10 mouse cellular contexts compared by ENCODE assay signal in the genomic region with DNA sequence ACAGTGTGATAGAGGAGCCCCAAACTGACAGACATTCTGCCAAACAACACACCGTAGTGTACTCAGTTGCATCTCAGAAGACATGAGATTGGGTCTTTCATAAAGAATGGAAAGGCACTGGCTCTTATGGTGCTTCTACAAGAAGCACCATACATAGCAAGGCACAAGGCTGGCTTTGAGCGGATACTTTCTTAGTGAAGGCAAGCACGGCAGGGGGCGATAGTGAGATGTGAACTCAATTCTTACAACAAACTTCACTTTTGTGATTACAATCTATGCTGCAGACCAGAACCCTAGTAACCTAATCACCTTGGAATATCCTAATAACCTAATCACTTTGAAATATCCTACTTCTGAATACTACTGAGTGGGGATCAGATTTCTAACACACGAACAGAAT. TPM values are rescaled to one million over a fixed set of nuclear protein-coding genes. Genes with fewer than 3 reads are reported as not detected.
DNase-seq lines count a peak whose midpoint lies in the region; ATAC-seq and TF ChIP-seq lines count a peak whose summit lies in the region.
"Had no signal": no experiment of that assay in that cellular context is flagged by ENCODE, and none has a peak within 500 bp of the region (broad histone marks: within the 10 kb centered on the region; RNA-seq: fewer than 3 reads in every experiment).

No protein-coding gene starts in this region.

- intact Hi-C loops in left cerebral cortex, postnatal 4 days (cut with DNase I): no loop called here

- TF ChIP-seq POLR2A in cerebellum, adult 2 months (IDR thresholded peaks at IDR 0.05; ENCODE audit: borderline replicate concordance, insufficient read depth, low read length): no peak

- no peak overlapping the region for H3K4me3 ChIP-seq in cerebellum, adult 2 months (replicated peaks; ENCODE audit: insufficient read depth, low read depth, low read length)
- H3K4me3 ChIP-seq: myocyte had no signal

- no peaks in the 10 kb centered on the region for H3K4me1 ChIP-seq in cerebellum, adult 2 months (ENCODE audit: control insufficient read depth, insufficient read depth, low read length)

- no peaks in the 10 kb centered on the region; the same call in 1 of the 2 replicates for H3K27me3 ChIP-seq in cerebellum, adult 2 months (ENCODE audit: control insufficient read depth, insufficient read depth, low read length)

- 52% methylated on average over 5 of the region's 5 CpGs for WGBS in cerebellum, adult 2 months

- DNase-seq in frontal cortex, postnatal 36 days (ENCODE audit: low spot score in 2 of 2): peak; percentile 31 to 40
- peak; percentile 28 for DNase-seq in ovary, postnatal 14 days (ENCODE audit: low spot score)
- DNase-seq in ovary, adult 18-20 months (ENCODE audit: low spot score): no peak
- peak; percentile 19 for DNase-seq in embryo, embryonic 11.5 days (ENCODE audit: low read depth, low spot score)
- DNase-seq in left cerebral cortex, postnatal 4 days: peak; percentile 5
- DNase-seq in right cerebral cortex, postnatal 4 days: peak; percentile 58
- DNase-seq in cerebellum, adult 2 months: no peak

- TF ChIP-seq CTCF in cerebellum, adult 2 months (IDR thresholded peaks at IDR 0.05; ENCODE audit: borderline replicate concordance, insufficient read depth, low read depth, low read length): no peak

- H3K27ac ChIP-seq in cerebellum, adult 2 months (ENCODE audit: insufficient read depth, low read length): no peak overlapping the region

- no peak; the same call in 1 of the 2 replicates for ATAC-seq in frontal cortex, adult (ENCODE audit: low TSS enrichment)

RNA-seq across cellular contexts. Expression of a gene that starts 12.6 kb away (rescaled TPM):
- under 1 TPM; 0.16 to 0.18 TPM for total RNA-seq in left cerebral cortex, postnatal 4 days (2021)
- 0.11 and 0.20 TPM in 2 replicates for polyA plus RNA-seq in cerebellum, adult 2 months (2012; rRNA removed)

RNA-seq across cellular contexts. Expression of a gene that starts 13.0 kb away (rescaled TPM):
- total RNA-seq in left cerebral cortex, postnatal 4 days (2021): 10 to 100 TPM; 15.3 to 15.7 TPM
- 10.8 and 18.8 TPM in 2 replicates for polyA plus RNA-seq in cerebellum, adult 2 months (2012; rRNA removed)
- polyA plus RNA-seq: heart, embryonic 14.5 days had no signal

RNA-seq across cellular contexts. Expression of a gene that starts 33.3 kb away (rescaled TPM):
- total RNA-seq in left cerebral cortex, postnatal 4 days (2021): under 1 TPM; 0.40 to 0.48 TPM
- 0.25 and 0.41 TPM in 2 replicates for polyA plus RNA-seq in cerebellum, adult 2 months (2012; rRNA removed)

RNA-seq across cellular contexts. Expression of a gene that starts 51.9 kb away (rescaled TPM):
- 10 to 100 TPM; 58.2 to 61.9 TPM for total RNA-seq in left cerebral cortex, postnatal 4 days (2021)
- 22.4 and 25.3 TPM in 2 replicates for polyA plus RNA-seq in cerebellum, adult 2 months (2012; rRNA removed)

Comparison
In these comparisons a context has a peak if more than half of its experiments do, and no peak if none do; other contexts are left out.
1. DNase-seq: peak in frontal cortex, postnatal 36 days (2 of 2), ovary, postnatal 14 days (single experiment), embryo, embryonic 11.5 days (single experiment), left cerebral cortex, postnatal 4 days (single experiment) and right cerebral cortex, postnatal 4 days (single experiment); none in ovary, adult 18-20 months (single experiment) and cerebellum, adult 2 months (0 of 2).